Mouse (Mus musculus): Measurements from ENCODE around the gene Col25a1.

Gene Col25a1

GRCm38 (mm10) chr3:130582903-130583664 is 451.8 kb downstream of the Col25a1 start:
- DNase-seq: peak; percentile 55 to 69

- DNase-seq: no peak
Measured at GRCm38 (mm10) chr3:130584007-130584406, 452.7 kb downstream of the Col25a1 start.

GRCm38 (mm10) chr3:130595050-130595449 is 463.7 kb downstream of the Col25a1 start:
- DNase-seq: no peak

- no peak for DNase-seq
Measured at GRCm38 (mm10) chr3:130601491-130601890, 470.2 kb downstream of the Col25a1 start.

GRCm38 (mm10) chr3:130607924-130608323 is 476.6 kb downstream of the Col25a1 start:
- peak; percentile 29 to 34 for DNase-seq

- no peak for DNase-seq
Measured at GRCm38 (mm10) chr3:130614444-130614843, 483.1 kb downstream of the Col25a1 start.

GRCm38 (mm10) chr3:130615625-130616024 is 484.3 kb downstream of the Col25a1 start:
- DNase-seq: peak in 1 of 2 experiments; percentile 5

GRCm38 (mm10) chr3:130617439-130617898 is 486.2 kb downstream of the Col25a1 start, which contains the start of gene Etnppl:
Etnppl (plus strand) TSS chr3:130617448.
- DNase-seq: peak; percentile 14 to 37

GRCm38 (mm10) chr3:130620517-130621146 is 489.3 kb downstream of the Col25a1 start:
- DNase-seq: no peak

GRCm38 (mm10) chr3:130628358-130628757 is 497.1 kb downstream of the Col25a1 start:
- no peak for DNase-seq

- peak in 1 of 2 experiments; percentile 5 for DNase-seq
Measured at GRCm38 (mm10) chr3:130633859-130634258, 502.6 kb downstream of the Col25a1 start.

GRCm38 (mm10) chr3:130646110-130646810 is 515.0 kb downstream of the Col25a1 start:
- DNase-seq: no peak

Measured in cerebellum, postnatal 10 days (tissue).